Mouse (Mus musculus): Measurements from ENCODE around the gene Dtd2. TPM values are rescaled to one million over a fixed set of nuclear protein-coding genes. Genes with fewer than 3 reads are reported as not detected.

Gene Dtd2
- polyA plus RNA-seq, 1 experiment from 2014 or later: 21.1 TPM

- Histone ChIP-seq H3K9me3 (replicated peaks; ENCODE audit: control insufficient read depth, low read length) (no peaks in the 10 kb centered on the region), H3K4me1 (ENCODE audit: control insufficient read depth, insufficient read depth, low read length) (no peaks in the 10 kb centered on the region), H3K4me3 (replicated peaks; ENCODE audit: low read length) (no peak overlapping the region), H3K4me2 (ENCODE audit: low read depth, low read length) (no peak overlapping the region), H3K27me3 (ENCODE audit: control insufficient read depth, insufficient read depth, low read length) (no peaks in the 10 kb centered on the region), H3K27ac (ENCODE audit: low read length) (no peak overlapping the region), H3K9ac (ENCODE audit: low read length) (no peak overlapping the region), H3K36me3 (ENCODE audit: control insufficient read depth, insufficient read depth, low read length) (peaks cover 13% of the 10 kb centered on the region; the same call in 1 of the 2 replicates)
- no peak for ATAC-seq (ENCODE audit: insufficient read depth, low FRiP score)
- 70% methylated on average over 4 of the region's 4 CpGs for WGBS
Observed at GRCm38 (mm10) chr12:51939848-51940247, 66.5 kb downstream of the Dtd2 start.

Other genes starting within 250 kb of the Dtd2 start
- 36.7 and 37.4 TPM in 2 replicates for gene Hectd1, start 177.0 kb downstream of the Dtd2 start, polyA plus RNA-seq (2015; fragmentation: Nextera tagmentation; extraction: Ambion mirVana)
- gene Heatr5a, start 35.2 kb downstream of the Dtd2 start, polyA plus RNA-seq (2015; fragmentation: Nextera tagmentation; extraction: Ambion mirVana): 12.8 and 13.2 TPM in 2 replicates
- not detected in 2 replicates for gene Gpr33, start 21.6 kb upstream of the Dtd2 start, polyA plus RNA-seq (2015; fragmentation: Nextera tagmentation; extraction: Ambion mirVana)
- gene Nubpl, start 91.2 kb upstream of the Dtd2 start, polyA plus RNA-seq (2015; fragmentation: Nextera tagmentation; extraction: Ambion mirVana): 9.3 and 9.6 TPM in 2 replicates